Mouse (Mus musculus): ENCODE data around the gene Fyn. TPM values are rescaled to one million over a fixed set of nuclear protein-coding genes. Genes with fewer than 3 reads are reported as not detected.
A peak's percentile ranks its signal among the peaks of the same experiment; 100 is the strongest.

The Fyn gene
- polyA plus RNA-seq, 1 experiment from 2014 or later = 20.8 TPM

DNA sequence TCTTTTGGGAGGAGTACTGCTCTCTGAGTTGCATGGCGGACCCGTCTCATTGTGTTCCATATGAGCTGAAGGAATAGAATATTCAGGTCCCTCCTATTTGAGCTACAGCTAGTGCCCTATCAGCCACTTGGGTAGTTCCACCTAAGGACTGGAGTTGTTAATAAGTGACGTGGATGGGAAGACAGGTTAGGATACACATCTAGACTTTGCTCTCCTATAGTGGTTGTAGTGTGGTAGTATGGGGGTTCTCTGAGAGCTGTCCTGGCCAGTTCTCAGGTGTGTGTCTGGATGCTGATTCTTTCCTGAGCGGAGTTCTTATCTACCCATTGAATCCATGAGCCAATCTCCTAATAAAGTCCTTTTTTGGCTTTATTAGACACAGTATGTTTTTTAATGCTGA, 4.5 kb upstream of the Fyn start:
- Histone ChIP-seq H3K4me3 (no peak overlapping the region), H3K36me3 (no peaks in the 10 kb centered on the region), H3K4me1 (0 out of 2 replicates have a peak, but pooled peaks cover 3% of the 10 kb centered on the region), H3K27ac (no peak overlapping the region), H3K27me3 (ENCODE audit: insufficient read depth, poor library complexity, severe bottlenecking) (no peaks in the 10 kb centered on the region), H3K9me3 (no peaks in the 10 kb centered on the region)
- WGBS = 82% methylated on average over 4 of the region's 4 CpGs
- no peak for DNase-seq (ENCODE audit: low spot score)

DNA sequence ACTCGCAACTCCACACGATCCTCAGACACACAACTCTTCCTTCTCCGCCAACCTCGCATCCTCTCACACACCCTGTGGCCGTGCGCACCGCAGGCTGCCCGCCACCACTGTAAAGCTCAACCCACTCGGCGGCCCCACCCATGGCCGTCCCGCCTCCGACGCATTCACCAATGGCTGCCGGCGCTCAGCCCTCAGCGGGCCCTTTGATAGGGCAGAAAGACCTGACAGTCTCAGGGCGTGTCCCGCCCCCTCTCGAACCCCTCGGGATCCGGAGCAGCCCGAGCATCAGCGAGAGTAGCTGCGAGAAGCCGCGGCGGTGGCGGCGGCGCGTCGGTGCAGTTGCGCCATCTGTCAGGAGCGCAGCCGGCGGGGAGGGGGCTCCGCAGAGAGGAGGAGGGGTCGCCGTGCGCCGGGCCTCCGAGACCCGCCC, 862 bp downstream of the Fyn start:
- Histone ChIP-seq H3K4me3 (peak overlapping the region; percentile 96), H3K9me3 (no peaks in the 10 kb centered on the region), H3K27ac (peak overlapping the region; percentile 95), H3K4me1 (peaks cover 29% of the 10 kb centered on the region), H3K27me3 (ENCODE audit: insufficient read depth, poor library complexity, severe bottlenecking) (no peaks in the 10 kb centered on the region), H3K36me3 (no peaks in the 10 kb centered on the region)
- DNase-seq (ENCODE audit: low spot score) = peak; percentile 99
- WGBS = under 1% methylated on average over 44 of the region's 44 CpGs

GRCm38 (mm10) chr10:39369977-39370785, 1.5 kb downstream of the Fyn start:
- Histone ChIP-seq H3K4me1 (peaks cover 29% of the 10 kb centered on the region), H3K27me3 (ENCODE audit: insufficient read depth, poor library complexity, severe bottlenecking) (no peaks in the 10 kb centered on the region), H3K9me3 (no peaks in the 10 kb centered on the region), H3K27ac (peak overlapping the region; percentile 95), H3K36me3 (no peaks in the 10 kb centered on the region), H3K4me3 (peak overlapping the region; percentile 96)
- DNase-seq (ENCODE audit: low spot score) = peak; percentile 79
- under 1% methylated on average over 66 of the region's 68 CpGs for WGBS

GRCm38 (mm10) chr10:39370786-39371221, 2.1 kb downstream of the Fyn start:
- Histone ChIP-seq H3K9me3 (no peaks in the 10 kb centered on the region), H3K4me1 (peaks cover 29% of the 10 kb centered on the region), H3K27ac (peak overlapping the region; percentile 95), H3K36me3 (no peaks in the 10 kb centered on the region), H3K4me3 (peak overlapping the region; percentile 96), H3K27me3 (ENCODE audit: insufficient read depth, poor library complexity, severe bottlenecking) (no peaks in the 10 kb centered on the region)
- WGBS = 7% methylated on average over 8 of the region's 8 CpGs
- DNase-seq (ENCODE audit: low spot score) = peak; percentile 84

DNA sequence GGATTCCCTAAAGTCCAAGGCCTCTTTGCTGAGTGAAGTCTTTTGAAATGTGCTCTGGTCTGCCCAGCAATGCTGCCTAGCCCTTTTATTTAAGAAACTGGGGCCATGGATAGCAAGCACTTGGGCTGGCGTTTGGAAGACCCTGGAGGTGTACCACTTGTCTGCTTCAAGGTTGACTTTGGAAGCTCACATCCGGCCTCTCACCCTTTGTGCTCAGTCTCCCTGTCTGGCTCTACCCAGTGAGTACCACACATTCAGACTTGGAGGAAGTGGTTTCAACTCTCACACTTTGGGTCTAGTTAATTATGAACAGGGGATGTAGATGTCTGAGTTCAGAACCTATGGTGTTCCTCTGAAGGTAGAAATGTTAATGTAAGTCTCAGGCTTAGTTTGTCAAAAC, 2.8 kb downstream of the Fyn start:
- H3K27ac ChIP-seq = peak overlapping the region; percentile 95

DNA sequence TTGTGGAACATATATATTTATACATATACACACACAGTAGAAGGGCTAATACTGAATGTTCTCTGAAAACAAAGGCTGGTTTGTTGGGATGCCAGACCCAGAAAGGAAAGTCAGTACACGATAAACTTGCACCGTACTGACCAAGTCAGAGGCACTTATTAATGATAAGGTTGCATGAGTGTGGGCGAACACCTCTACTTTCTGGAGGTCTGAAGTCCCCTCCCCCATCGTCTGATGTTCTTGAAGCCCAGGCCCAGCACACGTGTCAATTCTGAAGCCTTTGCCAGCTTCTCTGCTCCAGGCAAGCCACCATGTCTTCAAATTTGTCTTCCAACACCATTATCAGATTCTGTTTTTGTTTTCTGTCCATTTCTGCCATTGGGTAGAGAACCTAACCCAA, 3.3 kb downstream of the Fyn start:
- Histone ChIP-seq H3K27ac (no peak overlapping the region), H3K4me1 (peaks cover 38% of the 10 kb centered on the region), H3K27me3 (ENCODE audit: insufficient read depth, poor library complexity, severe bottlenecking) (no peaks in the 10 kb centered on the region), H3K36me3 (no peaks in the 10 kb centered on the region), H3K9me3 (no peaks in the 10 kb centered on the region), H3K4me3 (no peak overlapping the region)
- WGBS = 67% methylated on average over 5 of the region's 5 CpGs
- DNase-seq (ENCODE audit: low spot score) = no peak

More for the DNA sequence above, 2.8 kb downstream of the Fyn start:
- Histone ChIP-seq H3K4me3 (peak overlapping the region; percentile 96), H3K27me3 (ENCODE audit: insufficient read depth, poor library complexity, severe bottlenecking) (no peaks in the 10 kb centered on the region), H3K4me1 (peaks cover 33% of the 10 kb centered on the region), H3K9me3 (no peaks in the 10 kb centered on the region), H3K36me3 (no peaks in the 10 kb centered on the region)
- DNase-seq (ENCODE audit: low spot score) = no peak
- WGBS = 53% methylated on average over 2 of the region's 2 CpGs

DNA sequence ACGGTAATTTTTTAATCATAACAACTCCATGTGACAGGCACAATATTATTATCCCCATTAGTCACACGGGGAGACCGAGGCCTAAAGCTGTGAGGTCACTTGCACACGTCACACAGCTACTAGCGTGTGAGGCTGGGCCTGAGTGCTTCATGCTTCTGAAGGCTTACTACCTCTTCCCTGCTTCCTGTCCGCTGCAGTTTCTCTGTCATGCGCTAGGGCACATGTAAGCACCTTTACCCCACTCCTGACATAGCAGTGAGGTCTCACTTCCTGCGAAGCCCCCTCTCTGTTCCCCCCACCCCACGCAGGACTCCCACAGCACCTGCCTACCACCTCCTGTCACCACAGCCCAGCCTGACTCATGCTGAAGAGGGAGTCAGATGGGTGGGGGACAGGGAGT, 8.0 kb downstream of the Fyn start:
- no peak overlapping the region for H3K27ac ChIP-seq
- no peaks in the 10 kb centered on the region for H3K27me3 ChIP-seq (ENCODE audit: insufficient read depth, poor library complexity, severe bottlenecking)
- no peaks in the 10 kb centered on the region for H3K36me3 ChIP-seq
- no peaks in the 10 kb centered on the region for H3K9me3 ChIP-seq
- WGBS = 86% methylated on average over 9 of the region's 9 CpGs
- H3K4me1 ChIP-seq = peaks cover 49% of the 10 kb centered on the region
- DNase-seq (ENCODE audit: low spot score) = no peak
- no peak overlapping the region for H3K4me3 ChIP-seq

DNA sequence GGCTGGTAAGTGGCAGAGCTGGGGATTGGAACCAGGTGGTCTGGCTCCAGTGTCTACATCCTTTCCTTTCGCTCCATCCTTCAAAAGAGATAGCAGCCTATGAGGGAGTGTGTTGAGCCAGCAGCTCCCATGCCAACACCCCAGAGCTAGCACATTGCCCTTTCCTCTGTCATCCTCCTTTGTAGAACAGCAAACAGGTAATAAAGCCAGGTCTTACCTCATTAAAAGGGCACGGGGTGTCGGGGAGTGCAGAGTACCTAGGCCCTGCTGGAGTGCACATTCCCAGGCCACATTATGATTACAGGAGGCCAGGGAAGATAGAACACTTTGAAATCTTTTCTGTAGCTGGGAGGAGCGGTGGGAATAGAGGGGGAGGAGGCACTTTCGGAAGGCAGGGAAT, 8.6 kb downstream of the Fyn start:
- no peaks in the 10 kb centered on the region for H3K36me3 ChIP-seq
- H3K9me3 ChIP-seq = no peaks in the 10 kb centered on the region
- H3K4me1 ChIP-seq = peaks cover 45% of the 10 kb centered on the region
- no peak overlapping the region for H3K27ac ChIP-seq
- peak; percentile 48 for DNase-seq (ENCODE audit: low spot score)
- no peaks in the 10 kb centered on the region for H3K27me3 ChIP-seq (ENCODE audit: insufficient read depth, poor library complexity, severe bottlenecking)
- no peak overlapping the region for H3K4me3 ChIP-seq
- WGBS = 67% methylated on average over 5 of the region's 5 CpGs

DNA sequence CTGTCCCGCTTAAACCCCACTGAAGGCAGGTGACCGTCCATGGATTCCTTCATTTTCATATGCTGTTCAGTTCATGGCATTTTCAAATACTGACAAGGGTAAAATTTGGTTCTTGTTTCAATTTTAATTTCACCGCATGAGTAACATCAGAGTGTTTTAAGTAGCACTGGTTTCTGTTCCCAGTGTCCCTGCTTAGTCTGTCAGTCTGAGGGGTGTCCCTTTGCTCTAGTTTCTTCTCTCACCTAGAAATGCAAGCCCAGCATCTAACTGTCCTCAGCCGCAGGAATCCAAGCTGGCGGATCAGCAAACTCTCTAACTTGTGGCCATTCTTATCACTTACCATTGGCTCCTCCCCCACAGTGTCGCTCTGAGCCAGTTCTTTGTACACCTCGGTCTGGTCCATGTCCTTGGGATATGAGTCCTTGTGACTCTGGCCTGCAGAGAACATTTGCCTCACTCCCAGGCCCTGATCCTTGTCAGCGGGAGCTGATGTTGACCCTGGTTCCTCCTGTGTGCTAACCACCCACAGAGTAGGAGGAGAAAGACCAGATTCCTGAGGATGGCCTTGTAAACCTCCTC, 9.5 kb downstream of the Fyn start:
- Histone ChIP-seq H3K27ac (0 out of 2 replicates have a peak overlapping the region, but pooled peaks have one; percentile 56), H3K27me3 (ENCODE audit: insufficient read depth, poor library complexity, severe bottlenecking) (no peaks in the 10 kb centered on the region), H3K4me3 (no peak overlapping the region), H3K4me1 (peaks cover 48% of the 10 kb centered on the region), H3K9me3 (no peaks in the 10 kb centered on the region), H3K36me3 (no peaks in the 10 kb centered on the region)
- peak; percentile 62 for DNase-seq (ENCODE audit: low spot score)
- WGBS = 50% methylated on average over 8 of the region's 8 CpGs

GRCm38 (mm10) chr10:39379287-39379686, 10.6 kb downstream of the Fyn start:
- no peak overlapping the region for H3K27ac ChIP-seq
- no peak overlapping the region for H3K4me3 ChIP-seq
- 71% methylated on average over 10 of the region's 10 CpGs for WGBS
- no peaks in the 10 kb centered on the region for H3K27me3 ChIP-seq (ENCODE audit: insufficient read depth, poor library complexity, severe bottlenecking)
- H3K9me3 ChIP-seq = no peaks in the 10 kb centered on the region
- H3K4me1 ChIP-seq = peaks cover 48% of the 10 kb centered on the region
- DNase-seq (ENCODE audit: low spot score) = no peak
- H3K36me3 ChIP-seq = no peaks in the 10 kb centered on the region

GRCm38 (mm10) chr10:39379721-39380370, 11.2 kb downstream of the Fyn start:
- Histone ChIP-seq H3K9me3 (no peaks in the 10 kb centered on the region), H3K4me3 (no peak overlapping the region), H3K27ac (no peak overlapping the region), H3K4me1 (peaks cover 53% of the 10 kb centered on the region), H3K36me3 (no peaks in the 10 kb centered on the region), H3K27me3 (ENCODE audit: insufficient read depth, poor library complexity, severe bottlenecking) (no peaks in the 10 kb centered on the region)
- 88% methylated on average over 5 of the region's 5 CpGs for WGBS
- peak; percentile 50 for DNase-seq (ENCODE audit: low spot score)

DNA sequence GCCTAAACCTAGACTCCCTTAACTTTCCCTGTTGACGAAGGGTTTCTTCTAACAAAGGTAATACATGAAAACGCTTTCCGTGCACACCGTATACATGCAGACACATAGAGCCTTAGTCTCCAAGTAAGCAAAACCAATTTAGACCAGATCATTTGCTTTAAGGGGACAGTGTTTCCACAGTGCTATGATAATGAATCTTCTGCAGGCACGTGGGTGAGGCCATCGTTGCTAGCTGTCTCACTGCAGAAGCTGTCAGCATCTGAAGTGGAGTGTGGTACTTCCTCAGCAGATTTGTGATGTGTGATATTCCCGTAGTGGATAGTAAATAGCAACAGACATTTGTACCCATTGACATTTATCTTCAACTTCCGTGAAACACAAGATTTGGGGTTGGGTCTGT, 16.6 kb downstream of the Fyn start:
- Histone ChIP-seq H3K36me3 (no peaks in the 10 kb centered on the region), H3K4me1 (peaks cover 63% of the 10 kb centered on the region), H3K27me3 (ENCODE audit: insufficient read depth, poor library complexity, severe bottlenecking) (no peaks in the 10 kb centered on the region), H3K27ac (no peak overlapping the region), H3K4me3 (no peak overlapping the region), H3K9me3 (no peaks in the 10 kb centered on the region)
- 61% methylated on average over 8 of the region's 8 CpGs for WGBS
- DNase-seq (ENCODE audit: low spot score) = peak; percentile 61

DNA sequence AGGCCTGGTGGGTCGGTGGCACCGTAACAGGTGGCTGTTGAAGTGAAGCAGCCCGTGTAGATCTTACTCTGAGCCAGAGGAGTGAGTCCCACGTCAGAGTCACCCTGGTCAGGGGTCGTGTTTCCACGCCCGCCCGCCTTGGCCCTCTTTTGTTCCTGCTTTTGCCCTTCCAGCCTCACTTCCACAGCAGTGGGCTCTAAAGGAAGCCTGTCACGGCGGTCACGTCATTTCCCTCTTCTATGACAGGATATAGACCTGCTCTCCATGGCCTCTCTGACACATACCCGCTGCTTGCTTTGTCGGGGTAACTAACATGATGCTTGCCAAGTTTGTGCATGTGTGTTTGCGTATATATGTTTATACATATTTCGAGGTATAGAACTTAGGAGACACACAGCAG, 17.5 kb downstream of the Fyn start:
- WGBS = 64% methylated on average over 15 of the region's 15 CpGs
- peaks cover 7% of the 10 kb centered on the region for H3K36me3 ChIP-seq
- peaks cover 63% of the 10 kb centered on the region for H3K4me1 ChIP-seq
- DNase-seq (ENCODE audit: low spot score) = peak; percentile 77
- no peaks in the 10 kb centered on the region for H3K9me3 ChIP-seq
- no peaks in the 10 kb centered on the region for H3K27me3 ChIP-seq (ENCODE audit: insufficient read depth, poor library complexity, severe bottlenecking)
- peak overlapping the region; percentile 62 for H3K27ac ChIP-seq
- no peak overlapping the region for H3K4me3 ChIP-seq
